Mouse (Mus musculus): ENCODE measurements at regions not wholly inside any gene's neighbourhood (a gene's known extent, or its start where the extent isn't known, plus 50 kb on each side); places are given as distances from the start of the nearest gene placed in this dataset. TPM values are rescaled to one million over a fixed set of nuclear protein-coding genes. Genes with fewer than 3 reads are reported as not detected.

DNA sequence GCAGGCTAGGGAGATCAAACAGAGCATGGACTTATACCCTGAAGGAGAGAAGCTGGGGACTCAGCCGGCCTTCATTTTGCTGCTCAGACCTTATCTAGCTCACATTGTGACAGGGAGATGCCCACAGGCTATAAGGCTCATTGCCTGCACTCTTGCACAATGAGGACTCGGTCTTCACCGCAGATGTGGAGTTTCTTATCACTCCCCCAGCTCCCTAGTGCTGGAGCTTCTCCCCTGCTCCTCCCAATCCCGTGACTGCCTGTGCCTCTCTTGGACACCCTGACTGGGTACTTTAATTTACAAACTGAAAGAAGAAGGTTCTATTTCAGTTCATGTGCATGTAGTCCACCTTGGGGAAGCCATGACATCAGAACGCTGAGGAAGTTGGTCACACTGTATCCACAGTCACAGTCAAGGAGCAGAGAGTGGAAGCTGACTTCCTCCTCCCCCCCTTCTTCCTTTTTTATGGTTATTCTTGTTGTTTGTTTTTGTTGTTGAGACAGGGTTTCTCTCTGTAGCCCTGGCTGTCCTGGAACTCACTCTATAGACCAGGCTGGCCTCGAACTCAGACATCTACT is 51.3 kb upstream of the Med14 start:
- Histone ChIP-seq H3K4me1 (replicated peaks; ENCODE audit: control insufficient read depth in 2 of 2, insufficient read depth in 2 of 2, low read length in 1 of 2) (peaks cover 0 to 13% of the 10 kb centered on the region in 2 experiments; a peak in 2 of 4 replicates), H3K27ac (no peak overlapping the region), H3K27me3 (ENCODE audit: control insufficient read depth, insufficient read depth, low read length) (no peaks in the 10 kb centered on the region), H3K4me2 (ENCODE audit: low read depth) (0 out of 2 replicates have a peak overlapping the region, but pooled peaks have one; percentile 13), H3K9ac (replicated peaks) (no peak overlapping the region), H3K4me3 (ENCODE audit: insufficient read depth in 1 of 2, low read depth in 2 of 2, low read length in 2 of 2) (no peak overlapping the region), H3K36me3 (replicated peaks; ENCODE audit: control insufficient read depth, insufficient read depth, low read depth) (no peaks in the 10 kb centered on the region), H3K9me3 (ENCODE audit: control insufficient read depth, low read length) (no peaks in the 10 kb centered on the region)
- DNase-seq (ENCODE audit: low read depth in 3 of 3, low spot score in 3 of 3) = no peak
- ATAC-seq (ENCODE audit: insufficient read depth) = peak; percentile 58; the same call in 1 of the 2 replicates
- no peak for TF ChIP-seq EP300 (IDR thresholded peaks at IDR 0.05; ENCODE audit: low read depth)
- no peak for TF ChIP-seq CTCF (IDR thresholded peaks at IDR 0.05; ENCODE audit: low read depth)
- WGBS (ENCODE audit: insufficient replicate concordance) = 25% methylated on average over 6 of the region's 6 CpGs

Small RNA genes in the stretch of these regions (microRNA-seq; reads per million reads assigned to microRNA genes)
- gene Gm25063 = not detected

All from liver, embryonic 14.5 days (tissue).